Mouse (Mus musculus): ENCODE results near the gene Plin3.

DNA sequence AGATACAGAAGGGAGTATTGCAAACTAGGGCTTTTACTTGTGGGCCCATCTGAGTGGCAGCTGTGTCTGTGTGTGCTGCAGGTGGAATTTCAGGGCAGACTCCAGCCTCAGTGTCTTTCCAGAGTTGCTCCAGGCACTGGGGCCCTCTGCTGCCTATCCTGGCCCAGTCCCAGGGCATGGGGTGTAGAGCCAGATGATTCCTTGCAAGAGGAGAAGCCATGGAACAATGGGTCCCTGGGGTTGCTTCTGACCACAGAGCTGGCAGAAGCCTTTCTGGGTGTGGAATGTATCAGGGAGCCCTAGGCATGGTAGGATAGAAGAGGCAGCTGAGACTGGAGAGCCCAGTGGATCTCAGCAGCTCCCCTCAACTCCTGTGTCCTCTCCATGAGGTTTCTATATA is 38.6 kb upstream of the Plin3 start:
- TF ChIP-seq MAFK (IDR thresholded peaks at IDR 0.05; ENCODE audit: insufficient read depth, low read depth, low read length) (no peak), ZC3H11A (IDR thresholded peaks at IDR 0.05; ENCODE audit: borderline replicate concordance, low read depth, low read length) (no peak), ZNF384 (IDR thresholded peaks at IDR 0.05; ENCODE audit: low read depth, low read length) (no peak), HCFC1 (IDR thresholded peaks at IDR 0.05; ENCODE audit: borderline replicate concordance, insufficient read depth, low read length) (no peak), CHD2 (IDR thresholded peaks at IDR 0.05; ENCODE audit: low read depth, low read length) (no peak)
